Mouse (Mus musculus): ENCODE data around the gene Dnajb11. TPM values are rescaled to one million over a fixed set of nuclear protein-coding genes. Genes with fewer than 3 reads are reported as not detected.

The Dnajb11 gene
- total RNA-seq, 2 experiments from 2014 or later, result 91.4 to 118 TPM

- ATAC-seq (replicated peaks; ENCODE audit: low FRiP score, poor library complexity, severe bottlenecking), result no peak
Observed at GRCm38 (mm10) chr16:22879945-22880595, 22.4 kb downstream of the Dnajb11 start.

- ATAC-seq (replicated peaks; ENCODE audit: low FRiP score, poor library complexity, severe bottlenecking), result no peak
Observed at GRCm38 (mm10) chr16:22880900-22881299, 23.3 kb downstream of the Dnajb11 start.

DNA sequence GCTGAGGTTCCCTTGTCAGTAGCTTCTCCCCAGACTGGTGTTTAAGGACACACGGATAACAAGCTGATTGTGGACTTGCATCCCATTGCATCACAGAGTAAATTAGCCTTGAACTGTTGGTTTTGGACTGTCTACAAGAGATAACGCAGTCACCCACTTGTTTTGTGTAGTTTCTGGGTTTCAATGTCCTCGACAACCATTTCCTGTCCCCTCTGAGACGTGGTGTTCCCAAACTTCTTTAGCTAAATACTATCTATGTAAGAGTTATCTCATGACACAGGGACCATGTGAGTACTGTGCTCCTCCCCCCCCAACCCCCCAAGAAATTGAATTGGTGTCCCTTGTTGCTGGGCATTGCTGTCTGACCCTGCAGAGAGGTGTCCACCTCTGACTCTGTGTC, 23.8 kb downstream of the Dnajb11 start:
- ATAC-seq (replicated peaks; ENCODE audit: low FRiP score, poor library complexity, severe bottlenecking), result no peak

GRCm38 (mm10) chr16:22883441-22883840, 25.8 kb downstream of the Dnajb11 start:
- no peak for ATAC-seq (replicated peaks; ENCODE audit: low FRiP score, poor library complexity, severe bottlenecking)

- ATAC-seq (replicated peaks; ENCODE audit: low FRiP score, poor library complexity, severe bottlenecking), result no peak
Observed at GRCm38 (mm10) chr16:22885356-22885755, 27.7 kb downstream of the Dnajb11 start.

DNA sequence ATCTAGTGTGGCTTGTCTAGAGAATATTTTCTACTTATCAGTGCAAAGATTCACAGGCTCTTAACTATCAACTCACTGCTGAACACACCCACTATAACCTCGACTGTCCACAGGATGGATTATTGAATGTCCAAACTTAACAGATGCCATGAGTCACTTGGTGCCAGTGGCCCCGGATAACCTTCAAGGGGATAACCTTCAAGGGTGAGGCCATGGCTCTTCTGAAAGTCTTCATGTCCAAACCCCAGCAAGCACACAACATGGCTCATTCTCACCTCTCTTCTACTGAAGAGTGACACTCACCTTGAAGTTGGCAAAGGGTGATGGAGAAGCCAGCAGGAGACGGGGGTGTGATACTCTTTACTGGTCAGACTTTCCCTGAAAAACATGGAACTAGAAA, 29.1 kb downstream of the Dnajb11 start:
- no peak for ATAC-seq (replicated peaks; ENCODE audit: low FRiP score, poor library complexity, severe bottlenecking)

DNA sequence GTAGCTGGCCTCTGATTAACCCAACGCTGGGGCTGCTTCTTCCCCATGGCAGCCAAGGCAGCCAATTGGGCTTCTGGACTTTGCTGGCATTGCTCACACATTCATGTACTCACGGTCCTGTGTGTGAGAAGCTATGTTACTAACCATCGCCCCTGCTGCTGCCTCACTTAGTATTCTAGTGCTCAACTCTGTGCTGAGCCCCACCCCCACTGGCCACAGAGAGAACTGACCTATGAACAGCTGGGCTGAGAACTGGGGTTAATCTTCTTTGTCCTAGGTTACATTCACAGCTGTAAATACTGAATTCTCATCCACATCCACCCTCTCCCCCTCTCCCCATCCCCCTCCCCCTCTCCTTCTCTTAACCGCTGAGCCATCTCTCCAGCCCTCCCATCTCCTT, 31.2 kb downstream of the Dnajb11 start:
- ATAC-seq (replicated peaks; ENCODE audit: low FRiP score, poor library complexity, severe bottlenecking), result no peak

GRCm38 (mm10) chr16:22889716-22890115, 32.1 kb downstream of the Dnajb11 start:
- ATAC-seq (replicated peaks; ENCODE audit: low FRiP score, poor library complexity, severe bottlenecking), result no peak

DNA sequence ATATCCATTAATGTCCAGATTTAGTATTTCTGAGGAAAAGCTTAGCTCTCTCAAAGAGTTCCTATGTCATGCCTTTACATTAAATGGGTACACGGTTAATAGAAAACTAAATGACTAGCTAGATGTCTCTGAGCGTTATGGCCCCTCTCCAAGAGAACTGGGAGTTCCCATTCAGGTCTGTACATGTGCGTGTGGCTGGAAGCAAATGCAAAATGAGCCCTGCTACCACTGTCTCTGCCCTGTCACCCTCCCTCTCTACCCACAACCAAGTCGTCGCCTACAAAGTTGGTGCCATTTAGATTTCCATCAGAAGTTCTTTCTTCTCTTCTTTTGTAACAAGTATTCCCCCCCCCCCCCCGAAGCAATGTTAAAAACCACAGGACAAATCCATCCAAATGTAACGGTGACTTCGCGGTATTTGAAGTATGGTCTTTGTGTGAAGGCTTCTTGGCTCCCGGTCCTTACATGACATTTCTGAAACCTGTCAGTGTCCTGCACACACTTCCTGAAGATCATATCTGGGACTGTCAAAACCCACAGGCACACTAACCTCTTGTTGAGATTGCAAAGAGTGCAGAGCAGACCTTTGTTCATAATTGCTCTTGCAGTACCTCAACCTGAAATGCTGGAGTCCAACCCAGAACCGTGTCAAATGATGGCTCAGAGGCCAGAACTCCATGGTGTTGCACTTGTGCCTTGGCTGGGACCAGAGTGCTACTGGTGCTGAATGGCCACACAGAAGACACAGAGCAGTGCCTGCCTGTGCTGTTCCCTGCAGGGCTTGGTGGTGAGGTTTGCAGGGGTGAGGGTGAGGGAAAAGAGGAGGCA, 33.3 kb downstream of the Dnajb11 start, which contains the start of gene Ahsg:
TSS of gene Ahsg (plus strand) at position 595 of the 828 bp plus-strand sequence.
- ATAC-seq (replicated peaks; ENCODE audit: low FRiP score, poor library complexity, severe bottlenecking), result no peak

- no peak for ATAC-seq (replicated peaks; ENCODE audit: low FRiP score, poor library complexity, severe bottlenecking)
Observed at GRCm38 (mm10) chr16:22891733-22892154, 34.1 kb downstream of the Dnajb11 start.

DNA sequence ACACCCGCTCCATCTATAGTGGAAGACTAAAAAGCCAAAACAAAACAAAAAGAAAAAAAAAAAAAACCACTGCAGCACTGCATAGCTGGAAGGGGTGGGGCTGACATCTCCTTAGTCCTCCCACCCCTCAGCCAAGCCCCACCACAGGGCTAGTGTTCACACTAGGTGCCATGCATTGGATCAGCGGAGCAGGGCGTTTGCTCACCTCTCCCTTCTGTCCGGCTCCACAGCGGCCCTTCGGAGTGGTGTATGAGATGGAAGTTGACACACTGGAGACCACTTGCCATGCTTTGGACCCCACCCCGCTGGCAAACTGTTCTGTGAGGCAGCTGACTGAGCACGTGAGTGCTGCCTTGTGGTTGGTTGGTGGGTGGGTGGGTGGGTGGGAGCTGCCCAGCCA, 36.5 kb downstream of the Dnajb11 start:
- ATAC-seq (replicated peaks; ENCODE audit: low FRiP score, poor library complexity, severe bottlenecking), result no peak

GRCm38 (mm10) chr16:22896618-22897017, 39.0 kb downstream of the Dnajb11 start:
- ATAC-seq (replicated peaks; ENCODE audit: low FRiP score, poor library complexity, severe bottlenecking), result no peak

DNA sequence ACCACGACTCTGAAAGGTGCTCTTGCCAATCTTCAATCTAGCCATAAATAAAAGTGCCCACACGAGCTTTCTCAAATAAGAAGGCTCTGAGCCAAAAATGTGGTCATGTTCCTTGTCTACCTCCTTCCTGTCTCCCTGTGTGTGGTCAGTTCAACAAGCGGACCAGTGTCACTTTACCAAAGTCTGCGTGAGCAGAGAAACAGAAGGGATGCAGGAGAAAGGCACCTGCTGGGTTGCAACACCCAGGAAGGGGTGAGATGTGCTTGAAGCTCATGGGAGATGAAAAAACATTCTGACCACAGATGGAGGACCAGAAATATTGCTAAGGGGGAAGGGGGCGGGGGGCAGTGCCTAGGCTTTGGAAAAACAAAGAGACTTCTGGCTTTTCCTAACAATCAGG, 41.7 kb downstream of the Dnajb11 start:
- ATAC-seq (replicated peaks; ENCODE audit: low FRiP score, poor library complexity, severe bottlenecking), result no peak

DNA sequence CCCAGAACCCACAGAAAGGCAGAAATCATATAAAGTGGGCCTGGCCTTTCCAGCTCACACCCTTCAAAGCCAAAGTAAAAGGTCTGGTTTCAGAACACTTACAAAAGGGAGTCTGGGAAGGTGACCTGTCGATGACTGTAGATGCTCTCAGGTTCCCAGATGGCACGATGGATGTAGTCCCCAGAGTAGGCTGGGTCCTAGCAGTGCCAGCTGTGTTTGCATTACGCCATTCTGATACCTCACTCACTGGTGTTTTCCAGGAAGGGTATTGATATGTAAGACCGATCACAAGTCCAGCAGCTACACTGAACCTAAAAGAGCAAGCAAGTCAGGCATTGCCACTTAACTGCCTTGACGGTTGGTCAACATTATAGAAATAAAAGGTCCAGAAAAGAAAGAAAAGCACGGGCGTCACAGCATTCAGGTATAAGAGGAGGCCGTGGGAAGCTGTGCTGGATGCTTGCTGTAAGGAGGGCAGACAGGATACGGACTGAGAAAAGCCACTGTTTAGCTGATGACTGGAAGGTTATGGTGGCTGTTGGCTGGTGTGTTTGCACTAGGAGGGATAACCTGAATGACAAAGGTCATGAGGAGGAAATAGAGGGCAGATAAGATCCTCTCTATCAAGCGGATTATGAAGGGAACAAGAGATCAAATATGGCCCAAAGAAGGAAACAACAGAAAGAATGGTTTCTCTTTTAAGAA, 42.4 kb downstream of the Dnajb11 start:
- no peak for ATAC-seq (replicated peaks; ENCODE audit: low FRiP score, poor library complexity, severe bottlenecking)

- ATAC-seq (replicated peaks; ENCODE audit: low FRiP score, poor library complexity, severe bottlenecking), result no peak
Observed at GRCm38 (mm10) chr16:22901326-22901725, 43.7 kb downstream of the Dnajb11 start.

- ATAC-seq (replicated peaks; ENCODE audit: low FRiP score, poor library complexity, severe bottlenecking), result no peak
Observed at GRCm38 (mm10) chr16:22909290-22909689, 51.6 kb downstream of the Dnajb11 start.

DNA sequence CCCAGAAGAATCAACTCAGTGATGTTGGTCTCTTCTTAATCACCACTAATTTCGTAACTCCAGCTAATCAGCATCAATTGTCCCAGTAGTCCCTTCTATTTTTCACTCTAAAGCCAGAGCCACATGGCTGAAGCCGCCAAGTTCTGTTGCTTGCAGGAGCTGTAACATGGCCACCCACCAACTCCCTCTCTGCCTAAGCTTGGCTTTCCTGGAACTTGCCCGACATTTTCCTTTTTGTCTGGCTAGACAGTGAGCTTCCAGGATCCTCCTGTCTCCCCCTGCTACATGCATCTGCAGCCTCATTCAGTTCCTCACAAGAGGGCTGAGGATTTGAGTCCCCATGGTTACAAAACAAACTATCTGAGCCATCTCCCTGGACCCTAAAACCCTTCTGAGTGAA, 54.3 kb downstream of the Dnajb11 start:
- no peak for ATAC-seq (replicated peaks; ENCODE audit: low FRiP score, poor library complexity, severe bottlenecking)

GRCm38 (mm10) chr16:22912886-22913285, 55.2 kb downstream of the Dnajb11 start:
- ATAC-seq (replicated peaks; ENCODE audit: low FRiP score, poor library complexity, severe bottlenecking), result no peak

GRCm38 (mm10) chr16:22914276-22914675, 56.6 kb downstream of the Dnajb11 start:
- no peak for ATAC-seq (replicated peaks; ENCODE audit: low FRiP score, poor library complexity, severe bottlenecking)

- no peak for ATAC-seq (replicated peaks; ENCODE audit: low FRiP score, poor library complexity, severe bottlenecking)
Observed at GRCm38 (mm10) chr16:22918034-22918433, 60.4 kb downstream of the Dnajb11 start, which contains the start of gene Fetub. Fetub (plus strand) TSS chr16:22918334.

Measured in erythroid progenitor cell, adult 5-6 weeks (primary cell).